Mouse (Mus musculus) liver, embryonic 12.5 days (tissue): ENCODE data around the gene Rgs11. TPM values are rescaled to one million over a fixed set of nuclear protein-coding genes. Genes with fewer than 3 reads are reported as not detected.
"Not testable (repeated sequence)": the region's sequence is repeated elsewhere in the genome, so short reads cannot be mapped to it uniquely, and the experiment has no call there.

ENCODE experiments used
- ATAC-seq: fragments of 200-750 bp; cut with Nextera tagmentation; 2 replicates; pipeline ENCODE4 v1.8.0; 2017; ENCODE audit warnings: moderate number of reproducible peaks, mild to moderate bottlenecking, moderate library complexity
- H3K27ac ChIP-seq: fragments of 300-500 bp; sonication (generic); 2 replicates; pipeline ENCODE4 v1.5.1; 2016; ENCODE audit warnings: mild to moderate bottlenecking
- H3K27me3 ChIP-seq: fragments of 300-500 bp; sonication (generic); replicated peaks from 2 replicates; pipeline ENCODE4 v1.6.1; 2016; ENCODE audit warnings: mild to moderate bottlenecking, moderate library complexity
- H3K36me3 ChIP-seq: fragments of 300-500 bp; sonication (generic); 2 replicates; pipeline ENCODE4 v1.6.1; 2016; ENCODE audit warnings: mild to moderate bottlenecking, moderate library complexity
- H3K4me1 ChIP-seq: fragments of 300-500 bp; sonication (generic); 2 replicates; pipeline ENCODE4 v1.6.1; 2016
- H3K4me2 ChIP-seq: fragments of 300-500 bp; sonication (generic); 2 replicates; pipeline ENCODE4 v1.6.1; 2016; ENCODE audit warnings: mild to moderate bottlenecking, moderate library complexity
- H3K4me3 ChIP-seq: fragments of 300-500 bp; sonication (generic); 2 replicates; pipeline ENCODE4 v1.5.1; 2016; ENCODE audit warnings: mild to moderate bottlenecking, moderate library complexity
- H3K9ac ChIP-seq: fragments of 300-500 bp; sonication (generic); 2 replicates; pipeline ENCODE4 v1.6.1; 2016; ENCODE audit warnings: mild to moderate bottlenecking, moderate library complexity
- H3K9me3 ChIP-seq: fragments of 300-500 bp; sonication (generic); replicated peaks from 2 replicates; pipeline ENCODE4 v1.6.1; 2016; ENCODE audit warnings: mild to moderate bottlenecking, moderate library complexity
- WGBS: fragments of 180-500 bp; shearing (Covaris S2); methylation state at CpG from one replicate; pipeline ENCODE4 v1.1.7; 2016; ENCODE audit not compliant: insufficient replicate concordance; 5-methylcytosine and 5-hydroxymethylcytosine counted together
- polyA plus RNA-seq: library from polyadenylated mRNA; unstranded; fragments of >200 nt; fragmentation: Nextera tagmentation; extraction: Ambion mirVana; gene quantifications from 2 replicates; pipeline ENCODE4 v1.2.1, GENCODE M21; 2016

Gene Rgs11
- polyA plus RNA-seq = 0.99 and 1.0 TPM in 2 replicates

GRCm38 (mm10) chr17:26202737-26203136, at the start of gene Rgs11:
TSS of gene Rgs11 (plus strand) at chr17:26202951.
- peak within 1 kb of the TSS; percentile 76 for H3K9ac ChIP-seq
- peaks cover 64% of the 10 kb centered on the region for H3K4me1 ChIP-seq
- WGBS = 1% methylated on average over 22 of the region's 22 CpGs
- peaks cover 10% of the 10 kb centered on the region for H3K36me3 ChIP-seq
- peak within 1 kb of the TSS; percentile 96 for H3K4me2 ChIP-seq
- peak within 1 kb of the TSS; percentile 56 for H3K4me3 ChIP-seq
- H3K27ac ChIP-seq = peak within 1 kb of the TSS; percentile 60
- ATAC-seq = no peak
- peaks cover 85% of the 10 kb centered on the region for H3K27me3 ChIP-seq
- no peaks in the 10 kb centered on the region for H3K9me3 ChIP-seq

- Histone ChIP-seq H3K9ac (no peak overlapping the region), H3K27ac (no peak overlapping the region), H3K27me3 (no peaks in the 10 kb centered on the region), H3K36me3 (peaks cover 9% of the 10 kb centered on the region; the same call in 1 of the 2 replicates), H3K4me2 (no peak overlapping the region), H3K4me3 (no peak overlapping the region), H3K9me3 (no peaks in the 10 kb centered on the region), H3K4me1 (no peaks in the 10 kb centered on the region)
- 90% methylated on average over 1 of the region's 1 CpGs for WGBS
- ATAC-seq = no peak
These were observed 40.0 kb upstream of the Rgs11 start for GRCm38 (mm10) chr17:26162736-26163135.

GRCm38 (mm10) chr17:26168039-26168438, 34.7 kb upstream of the Rgs11 start:
- Histone ChIP-seq H3K27ac (no peak overlapping the region), H3K4me2 (no peak overlapping the region), H3K36me3 (peaks cover 18% of the 10 kb centered on the region), H3K4me1 (no peaks in the 10 kb centered on the region), H3K9ac (no peak overlapping the region), H3K4me3 (no peak overlapping the region), H3K9me3 (no peaks in the 10 kb centered on the region), H3K27me3 (no peaks in the 10 kb centered on the region)
- 33% methylated on average over 2 of the region's 2 CpGs for WGBS
- no peak for ATAC-seq

GRCm38 (mm10) chr17:26175248-26175647, 27.5 kb upstream of the Rgs11 start:
- 62% methylated on average over 2 of the region's 2 CpGs for WGBS
- ATAC-seq, H3K4me1 ChIP-seq, H3K9ac ChIP-seq, H3K27ac ChIP-seq, H3K9me3 ChIP-seq, H3K4me3 ChIP-seq, H3K4me2 ChIP-seq, H3K27me3 ChIP-seq: not testable (repeated sequence)
- H3K36me3 ChIP-seq = peaks cover 45% of the 10 kb centered on the region

GRCm38 (mm10) chr17:26178611-26179010, 24.1 kb upstream of the Rgs11 start:
- Histone ChIP-seq H3K9ac (no peak overlapping the region), H3K27me3 (no peaks in the 10 kb centered on the region), H3K9me3 (no peaks in the 10 kb centered on the region), H3K4me2 (no peak overlapping the region), H3K4me3 (no peak overlapping the region), H3K36me3 (peaks cover 54% of the 10 kb centered on the region), H3K4me1 (no peaks in the 10 kb centered on the region), H3K27ac (no peak overlapping the region)
- ATAC-seq = no peak

GRCm38 (mm10) chr17:26181179-26181578, 21.6 kb upstream of the Rgs11 start:
- no peaks in the 10 kb centered on the region for H3K4me1 ChIP-seq
- no peaks in the 10 kb centered on the region for H3K27me3 ChIP-seq
- H3K9me3 ChIP-seq = no peaks in the 10 kb centered on the region
- no peak overlapping the region for H3K9ac ChIP-seq
- H3K27ac ChIP-seq = no peak overlapping the region
- no peak overlapping the region for H3K4me3 ChIP-seq
- H3K36me3 ChIP-seq = peaks cover 64% of the 10 kb centered on the region
- ATAC-seq = no peak
- WGBS = 85% methylated on average over 3 of the region's 3 CpGs
- no peak overlapping the region for H3K4me2 ChIP-seq

- Histone ChIP-seq H3K9ac (no peak overlapping the region), H3K27me3 (no peaks in the 10 kb centered on the region), H3K4me3 (no peak overlapping the region), H3K27ac (no peak overlapping the region), H3K36me3 (peaks cover 95% of the 10 kb centered on the region), H3K9me3 (no peaks in the 10 kb centered on the region), H3K4me2 (no peak overlapping the region), H3K4me1 (no peaks in the 10 kb centered on the region)
- whole genome bisulfite sequencing = 82% methylated on average over 5 of the region's 5 CpGs
- ATAC-seq = no peak
These were observed 15.2 kb upstream of the Rgs11 start for GRCm38 (mm10) chr17:26187592-26187991.

GRCm38 (mm10) chr17:26188091-26188805, 14.5 kb upstream of the Rgs11 start:
- no peak overlapping the region for H3K27ac ChIP-seq
- H3K4me3 ChIP-seq = no peak overlapping the region
- WGBS = 83% methylated on average over 11 of the region's 11 CpGs
- H3K9me3 ChIP-seq = no peaks in the 10 kb centered on the region
- peaks cover 96% of the 10 kb centered on the region for H3K36me3 ChIP-seq
- H3K4me1 ChIP-seq = no peaks in the 10 kb centered on the region
- H3K27me3 ChIP-seq = no peaks in the 10 kb centered on the region
- H3K4me2 ChIP-seq = no peak overlapping the region
- no peak for ATAC-seq
- H3K9ac ChIP-seq = no peak overlapping the region

- H3K9me3 ChIP-seq, H3K27ac ChIP-seq, H3K4me3 ChIP-seq, H3K4me1 ChIP-seq, H3K27me3 ChIP-seq, H3K9ac ChIP-seq, H3K4me2 ChIP-seq, ATAC-seq: not testable (repeated sequence)
- peaks cover 97% of the 10 kb centered on the region for H3K36me3 ChIP-seq
- 82% methylated on average over 7 of the region's 7 CpGs for WGBS
These were observed 11.3 kb upstream of the Rgs11 start for GRCm38 (mm10) chr17:26191486-26191885.

- H3K9me3 ChIP-seq = no peaks in the 10 kb centered on the region
- H3K9ac ChIP-seq = no peak overlapping the region
- H3K36me3 ChIP-seq = peaks cover 98% of the 10 kb centered on the region
- no peaks in the 10 kb centered on the region for H3K27me3 ChIP-seq
- no peak for ATAC-seq
- 83% methylated on average over 15 of the region's 15 CpGs for WGBS
- no peak overlapping the region for H3K27ac ChIP-seq
- H3K4me3 ChIP-seq = no peak overlapping the region
- H3K4me1 ChIP-seq = peaks cover 13% of the 10 kb centered on the region
- no peak overlapping the region for H3K4me2 ChIP-seq
These were observed 10.1 kb upstream of the Rgs11 start for GRCm38 (mm10) chr17:26192481-26193190.

- peak; percentile 80 for ATAC-seq
- H3K27me3 ChIP-seq = peaks cover 47% of the 10 kb centered on the region
- H3K27ac ChIP-seq = peak within 1 kb of the TSS; percentile 74
- H3K4me3 ChIP-seq = peak within 1 kb of the TSS; percentile 67
- H3K9ac ChIP-seq = peak within 1 kb of the TSS; percentile 76
- WGBS = 20% methylated on average over 4 of the region's 4 CpGs
- peaks cover 48% of the 10 kb centered on the region for H3K36me3 ChIP-seq
- peak within 1 kb of the TSS; percentile 96 for H3K4me2 ChIP-seq
- H3K9me3 ChIP-seq = no peaks in the 10 kb centered on the region
- H3K4me1 ChIP-seq = peaks cover 75% of the 10 kb centered on the region
These were observed 3.9 kb upstream of the Rgs11 start, which contains the start of gene Pdia2 for GRCm38 (mm10) chr17:26198892-26199291. TSS of gene Pdia2 (minus strand) at chr17:26199087.
